Mouse (Mus musculus) gastrocnemius, postnatal 14 days (tissue): Measurements from ENCODE around the gene Nfrkb. TPM values are rescaled to one million over a fixed set of nuclear protein-coding genes. Genes with fewer than 3 reads are reported as not detected.
A peak's percentile ranks its signal among the peaks of the same experiment; 100 is the strongest.

Source experiments
- DNase-seq: peaks from one replicate; pipeline ENCODE4 v3.0.0; 2021; ENCODE audit warnings: mixed read lengths
- intact Hi-C: fragments of 180-260 bp; cut with DNase I; formaldehyde crosslinking; loops from one replicate; pipeline ENCODE4 v1.15.1; 2025; ENCODE audit warnings: low total_unique reads
- long read RNA-seq, 2 experiments: library from polyadenylated mRNA; stranded (forward); transcript quantifications; one replicate each; pipeline ENCODE4 v2.0.0; 2021
- total RNA-seq, 2 experiments: library from RNA; stranded (reverse); gene quantifications; 2 replicates each; pipeline ENCODE4 v1.2.3; 2021

The Nfrkb gene
- total RNA-seq: 1 to 10 TPM; 8.5 to 9.8 TPM
- long read RNA-seq, experiment 1, full-length matches to known transcripts: 2 of 5 reads
- long read RNA-seq, experiment 1, partial matches to known transcripts: 1 of 5 reads
- long read RNA-seq, experiment 1, other reads (novel, unspliced or antisense): 2 of 5 reads
- long read RNA-seq, experiment 2, full-length matches to known transcripts: 4 of 8 reads
- long read RNA-seq, experiment 2, partial matches to known transcripts: 2 of 8 reads
- long read RNA-seq, experiment 2, other reads (novel, unspliced or antisense): 2 of 8 reads

- intact Hi-C loops: no loop called here
- peak; percentile 96 for DNase-seq
Observed at GRCm38 (mm10) chr9:31385947-31386354, at the start of gene Nfrkb. Gene Nfrkb, plus strand, starts transcription at chr9:31386192.

DNA sequence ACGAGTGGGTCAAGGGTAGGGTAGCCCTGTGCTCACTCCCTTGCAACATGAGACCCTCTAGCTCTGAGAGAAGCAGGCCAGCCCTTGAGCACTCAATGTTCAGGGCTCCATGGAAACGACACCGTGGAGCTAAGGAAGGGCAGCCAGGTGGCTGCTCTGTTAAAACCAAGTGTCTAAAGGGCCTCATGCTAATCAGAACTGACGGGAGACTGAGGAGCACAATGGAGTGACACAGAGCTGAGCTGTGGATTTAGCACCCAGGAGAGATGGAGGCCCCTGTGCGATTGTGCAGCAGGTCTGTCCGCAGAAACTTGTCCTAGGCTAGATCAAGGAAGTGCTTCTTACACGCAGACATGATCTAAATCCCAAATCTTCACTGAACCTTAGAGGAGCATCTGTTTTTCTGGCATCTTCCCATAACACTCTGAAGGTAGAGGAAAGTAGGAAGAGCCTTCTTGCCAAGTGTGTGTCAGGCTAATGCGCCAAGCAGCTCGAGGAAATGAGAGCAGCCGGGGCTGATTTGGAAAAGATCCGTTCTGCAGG lies 41.6 kb upstream of the Nfrkb start:
- DNase-seq: no peak
- intact Hi-C loops: no loop called here

DNA sequence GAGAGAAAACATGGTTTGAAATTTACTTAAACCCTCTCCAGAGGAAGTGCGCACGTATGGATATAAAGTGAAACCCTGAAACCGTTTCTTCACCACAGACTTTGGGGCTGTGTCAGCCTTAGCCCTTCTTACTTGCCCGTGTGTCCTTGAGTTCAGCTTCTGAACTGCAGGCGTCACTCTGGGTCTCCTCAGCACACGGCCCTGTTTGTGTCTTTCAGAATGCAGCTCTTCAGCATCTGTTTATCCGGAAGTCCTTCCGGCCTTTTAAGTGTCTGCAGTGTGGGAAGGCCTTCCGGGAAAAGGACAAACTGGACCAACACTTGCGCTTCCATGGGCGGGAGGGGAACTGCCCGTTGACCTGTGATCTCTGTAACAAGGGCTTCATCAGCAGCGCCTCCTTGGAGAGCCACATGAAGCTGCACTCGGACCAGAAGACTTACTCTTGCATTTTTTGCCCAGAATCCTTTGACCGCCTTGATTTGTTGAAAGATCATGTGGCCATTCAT lies 39.4 kb upstream of the Nfrkb start:
- intact Hi-C loops: loop anchor here (5.0 kb wide), 1 partner anchor 199 kb away; no protein-coding TSS in a partner anchor
- no peak for DNase-seq

GRCm38 (mm10) chr9:31348458-31348857 lies 37.5 kb upstream of the Nfrkb start:
- intact Hi-C loops: loop anchor here (5.0 kb wide), 1 partner anchor 201 kb away; no protein-coding TSS in a partner anchor
- DNase-seq: no peak

GRCm38 (mm10) chr9:31348915-31349314 lies 37.1 kb upstream of the Nfrkb start:
- intact Hi-C loops: loop anchor here (5.0 kb wide), 1 partner anchor 202 kb away; no protein-coding TSS in a partner anchor

GRCm38 (mm10) chr9:31352716-31353115 lies 33.3 kb upstream of the Nfrkb start:
- no peak for DNase-seq
- intact Hi-C loops: loop anchor here (5.0 kb wide), 1 partner anchor 195 kb away; no protein-coding TSS in a partner anchor

More at GRCm38 (mm10) chr9:31348915-31349314, 37.1 kb upstream of the Nfrkb start:
- DNase-seq: peak; percentile 63

DNA sequence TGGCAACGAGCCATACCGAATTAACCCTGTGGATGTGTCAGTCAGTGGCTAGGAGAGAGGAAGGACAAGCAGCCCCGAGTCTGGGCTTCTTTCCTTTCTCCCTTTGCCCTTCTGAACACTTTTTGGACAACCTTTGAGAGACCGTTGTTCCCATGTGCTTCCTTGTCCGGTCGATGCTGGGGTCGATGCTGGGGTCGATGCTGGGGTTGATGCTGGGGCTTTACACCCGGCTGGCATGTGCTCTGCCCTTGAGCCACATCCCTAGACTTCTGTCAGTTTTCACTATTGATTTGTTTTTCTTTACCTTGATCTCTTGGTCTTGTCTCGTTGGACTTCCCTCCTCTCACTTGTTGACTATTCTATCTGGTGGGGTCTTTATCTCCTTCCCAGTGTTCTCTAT lies 32.5 kb upstream of the Nfrkb start:
- DNase-seq: no peak
- intact Hi-C loops: loop anchor here (5.0 kb wide), 1 partner anchor 196 kb away; no protein-coding TSS in a partner anchor

DNA sequence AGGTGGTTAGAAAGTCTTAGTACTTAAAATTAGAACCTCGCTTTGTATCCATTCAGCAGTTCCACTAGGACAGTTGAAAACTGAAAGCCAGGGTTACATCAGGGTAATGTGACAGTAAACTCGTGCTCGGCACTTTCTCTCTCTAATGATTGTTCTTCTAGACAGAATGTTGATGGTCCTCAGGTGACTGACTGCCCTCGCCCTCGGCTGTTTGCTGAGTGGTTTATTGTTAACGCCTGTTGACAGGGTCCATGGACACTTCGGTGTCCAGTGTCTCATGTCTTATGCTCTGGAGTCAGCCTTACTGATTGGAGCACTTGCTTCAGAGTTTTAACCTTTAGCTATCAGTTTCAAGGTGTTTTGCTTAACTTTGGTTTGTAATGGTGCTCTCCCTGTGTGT lies 31.9 kb upstream of the Nfrkb start:
- intact Hi-C loops: loop anchor here (5.0 kb wide), 1 partner anchor 197 kb away; no protein-coding TSS in a partner anchor

GRCm38 (mm10) chr9:31363698-31364609 lies 22.0 kb upstream of the Nfrkb start:
- DNase-seq: no peak
- intact Hi-C loops: no loop called here

More for the DNA sequence above, 31.9 kb upstream of the Nfrkb start:
- DNase-seq: no peak

DNA sequence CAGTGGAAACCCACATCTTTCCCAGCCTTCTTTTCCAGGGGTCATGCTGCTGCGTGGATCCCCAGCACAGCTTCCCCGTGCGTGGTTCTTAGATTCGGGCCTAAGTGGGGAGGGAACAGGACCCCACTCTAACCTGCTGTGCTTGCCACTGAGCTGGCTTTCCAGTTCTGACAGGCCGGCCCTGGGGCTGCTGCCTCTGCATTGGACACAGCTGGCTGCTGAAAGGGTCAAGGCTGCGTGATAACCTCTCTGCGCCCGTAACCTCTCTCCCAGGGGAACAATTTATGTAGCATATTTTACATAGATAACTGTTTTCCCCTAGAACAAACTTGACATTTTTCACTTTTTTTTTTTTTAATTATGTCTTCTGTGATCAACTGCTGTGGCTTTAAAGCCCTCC lies 20.9 kb upstream of the Nfrkb start:
- no peak for DNase-seq
- intact Hi-C loops: no loop called here

DNA sequence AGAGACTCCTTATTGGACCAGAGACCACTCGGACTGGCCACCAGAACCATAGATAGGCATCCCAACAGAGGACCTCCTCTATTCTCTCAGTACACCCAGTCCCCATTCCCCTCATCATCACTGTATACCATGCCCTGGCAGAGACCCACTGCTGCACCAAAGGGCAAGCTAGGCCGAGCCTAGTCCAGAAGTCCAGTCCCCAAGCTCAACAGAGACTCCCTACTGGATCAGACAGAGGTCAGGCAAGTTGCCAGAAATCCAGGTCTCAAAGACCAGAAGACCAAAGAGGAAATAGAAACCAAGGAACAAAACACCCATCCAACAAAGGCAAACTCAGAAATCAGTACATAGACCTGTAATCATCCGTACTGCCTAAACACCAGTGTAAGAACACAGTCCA lies 14.3 kb upstream of the Nfrkb start:
- intact Hi-C loops: no loop called here
- no peak for DNase-seq

GRCm38 (mm10) chr9:31376661-31377060 lies 9.3 kb upstream of the Nfrkb start:
- intact Hi-C loops: no loop called here
- DNase-seq: no peak

- no peak for DNase-seq
- intact Hi-C loops: no loop called here
Observed at GRCm38 (mm10) chr9:31384786-31385499, 1.0 kb upstream of the Nfrkb start.

- intact Hi-C loops: no loop called here
Observed at GRCm38 (mm10) chr9:31385500-31385869, 507 bp upstream of the Nfrkb start.

GRCm38 (mm10) chr9:31386368-31387180 lies 582 bp downstream of the Nfrkb start:
- DNase-seq: no peak
- intact Hi-C loops: no loop called here

More at GRCm38 (mm10) chr9:31385500-31385869, 507 bp upstream of the Nfrkb start:
- DNase-seq: no peak

DNA sequence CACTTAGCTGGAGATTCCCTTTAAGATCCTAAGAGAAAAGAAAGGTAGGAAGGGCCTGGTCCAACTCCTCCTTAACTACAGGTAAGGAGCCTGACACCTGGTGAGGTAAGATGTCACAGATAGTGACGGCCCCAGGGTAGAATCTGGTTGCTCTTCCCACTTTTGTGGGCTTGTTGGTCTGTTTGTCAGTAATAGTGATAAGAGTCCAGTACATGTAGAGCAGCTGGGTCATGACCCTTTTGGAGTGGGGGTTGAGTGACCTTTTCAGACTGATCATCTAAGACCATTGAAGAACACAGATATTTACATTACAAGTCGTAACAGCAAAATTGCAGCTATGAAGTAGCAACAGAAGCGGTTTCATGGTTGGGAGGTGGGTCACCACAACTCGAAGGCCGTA lies 1.2 kb downstream of the Nfrkb start:
- intact Hi-C loops: no loop called here
- no peak for DNase-seq

DNA sequence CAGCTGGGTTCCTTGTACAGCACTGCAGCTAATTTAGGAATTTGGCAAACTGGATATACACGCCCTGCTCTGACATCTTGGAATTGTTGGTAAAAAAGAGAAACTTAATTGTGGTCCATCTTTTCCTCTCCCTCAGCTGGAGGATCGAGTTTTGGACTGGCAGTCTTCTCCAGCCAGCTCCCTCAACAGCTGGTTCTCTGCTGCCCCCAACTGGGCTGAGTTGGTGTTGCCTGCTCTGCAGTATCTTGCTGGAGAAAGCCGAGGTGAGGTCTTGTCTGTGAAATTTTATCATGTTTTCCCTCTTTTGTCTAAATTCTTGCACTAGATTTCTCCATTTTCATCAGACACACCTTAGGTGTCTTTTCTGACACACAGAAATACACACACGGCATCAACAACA lies 14.4 kb downstream of the Nfrkb start:
- intact Hi-C loops: no loop called here
- peak; percentile 69 for DNase-seq

DNA sequence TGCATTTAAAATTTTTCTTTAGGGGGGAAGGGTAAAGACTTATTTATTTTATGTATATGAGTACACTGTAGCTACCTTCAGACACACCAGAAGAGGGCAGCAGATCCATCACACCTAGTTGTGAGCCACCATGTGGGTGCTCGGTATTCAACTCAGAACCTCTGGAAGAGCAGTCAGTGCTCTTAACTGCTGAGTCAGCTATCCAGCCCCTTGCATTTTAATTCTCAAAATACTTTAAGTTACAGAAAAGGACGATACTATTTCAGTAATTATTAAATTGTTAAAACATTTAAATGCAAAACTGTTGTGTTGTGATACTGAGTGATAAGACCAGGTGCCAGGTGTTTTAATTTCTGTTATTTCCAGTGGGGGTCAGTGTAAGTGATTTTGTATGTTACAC lies 18.3 kb downstream of the Nfrkb start:
- DNase-seq: no peak
- intact Hi-C loops: no loop called here
